8 mouse cellular contexts compared by ENCODE assay signal in genomic region chr5:147227354-147228112, GRCm38 (mm10). TPM values are rescaled to one million over a fixed set of nuclear protein-coding genes. Genes with fewer than 3 reads are reported as not detected.
DNase-seq lines count a peak whose midpoint lies in the region; ATAC-seq and TF ChIP-seq lines count a peak whose summit lies in the region.

No protein-coding gene starts in this region.

- H3K4me1 ChIP-seq in ES-Bruce4 (ENCODE audit: control insufficient read depth, insufficient read depth, low read length), result no peaks in the 10 kb centered on the region
- H3K4me1 ChIP-seq in forebrain, embryonic 12.5 days, result peaks cover 32% of the 10 kb centered on the region

- peak; percentile 72 for ATAC-seq in forebrain, embryonic 12.5 days (ENCODE audit: low FRiP score)
- ATAC-seq in neutrophil, adult 5-6 weeks (ENCODE audit: extremely low read depth, insufficient number of reproducible peaks, low FRiP score, poor library complexity, severe bottlenecking), result peak; percentile 62

- TF ChIP-seq POLR2A in ES-Bruce4 (IDR thresholded peaks at IDR 0.05; ENCODE audit: insufficient read depth, low read length), result no peak

- H3K4me2 ChIP-seq in forebrain, embryonic 12.5 days, result no peak overlapping the region

- peak; percentile 40 for DNase-seq in c-Kit-positive CD71-positive TER-119-positive erythroid progenitor cells, embryonic 14.5 days (ENCODE audit: low spot score)
- peak; percentile 27 for DNase-seq in heart, postnatal 25 days (ENCODE audit: low spot score)
- peak; percentile 71 to 82 for DNase-seq in layer of hippocampus, adult 18-20 months (ENCODE audit: low spot score in 2 of 2)
- DNase-seq in lung, adult 18-20 months, result peak; percentile 65 to 76
- DNase-seq in testis, postnatal 10 days (ENCODE audit: low spot score), result peak; percentile 94

- intact Hi-C loops in heart, postnatal 25 days (cut with DNase I), result loop anchor here (1.0 to 10.0 kb wide), 6 partner anchors 90 to 553 kb away; no protein-coding TSS in a partner anchor

- 0 out of 2 replicates have a peak, but pooled peaks have one; percentile 25 for TF ChIP-seq EP300 in ES-Bruce4 (IDR thresholded peaks at IDR 0.05; ENCODE audit: insufficient read depth, low read depth, low read length)

- no peak overlapping the region for H3K4me3 ChIP-seq in ES-Bruce4 (ENCODE audit: low read depth, low read length)
- no peak overlapping the region for H3K4me3 ChIP-seq in forebrain, embryonic 12.5 days (replicated peaks)

- H3K36me3 ChIP-seq in ES-Bruce4 (ENCODE audit: control insufficient read depth, insufficient read depth, low read length, poor library complexity, severe bottlenecking), result no peaks in the 10 kb centered on the region
- no peaks in the 10 kb centered on the region for H3K36me3 ChIP-seq in forebrain, embryonic 12.5 days (replicated peaks)

- TF ChIP-seq CTCF in ES-Bruce4 (IDR thresholded peaks at IDR 0.05; ENCODE audit: low read depth, low read length), result peak; percentile 96

- H3K9me3 ChIP-seq in ES-Bruce4 (replicated peaks; ENCODE audit: control insufficient read depth, insufficient read depth, low read length, poor library complexity, severe bottlenecking), result no peaks in the 10 kb centered on the region
- no peaks in the 10 kb centered on the region for H3K9me3 ChIP-seq in forebrain, embryonic 12.5 days

- no peak overlapping the region for H3K27ac ChIP-seq in ES-Bruce4 (ENCODE audit: insufficient read depth, low read length)
- H3K27ac ChIP-seq in forebrain, embryonic 12.5 days, result no peak overlapping the region

- no peak overlapping the region for H3K9ac ChIP-seq in ES-Bruce4 (ENCODE audit: low read depth, poor library complexity, severe bottlenecking)
- no peak overlapping the region for H3K9ac ChIP-seq in forebrain, embryonic 12.5 days

- 18% methylated on average over 25 of the region's 25 CpGs for WGBS in forebrain, embryonic 12.5 days

- 0 out of 2 replicates have a peak, but pooled peaks cover 1% of the 10 kb centered on the region for H3K27me3 ChIP-seq in ES-Bruce4 (ENCODE audit: control insufficient read depth, insufficient read depth, low read length, poor library complexity, severe bottlenecking)
- peaks cover 76% of the 10 kb centered on the region for H3K27me3 ChIP-seq in forebrain, embryonic 12.5 days

RNA-seq across cellular contexts. Expression of gene Gsx1, which starts 39.0 kb away (rescaled TPM):
- not detected in 2 replicates for polyA plus RNA-seq in ES-Bruce4 (2011; ENCODE audit: insufficient read depth, insufficient read length, low read depth, missing spikeins)
- polyA plus RNA-seq in forebrain, embryonic 12.5 days (2016; fragmentation: Nextera tagmentation; extraction: Ambion mirVana), result 8.6 and 8.7 TPM in 2 replicates
- total RNA-seq in heart, postnatal 25 days (2021), result not detected
- under 1 TPM; 0.35 to 0.43 TPM for total RNA-seq in layer of hippocampus, adult 18-20 months (2021)
- not detected in 2 replicates for total RNA-seq in neutrophil, adult 5-6 weeks (2017)

RNA-seq across cellular contexts. Expression of gene Pdx1, which starts 42.2 kb away (rescaled TPM):
- polyA plus RNA-seq in ES-Bruce4 (2011; ENCODE audit: insufficient read depth, insufficient read length, low read depth, missing spikeins), result not detected in 2 replicates
- not detected in 2 replicates for polyA plus RNA-seq in forebrain, embryonic 12.5 days (2016; fragmentation: Nextera tagmentation; extraction: Ambion mirVana)
- not detected for total RNA-seq in heart, postnatal 25 days (2021)
- total RNA-seq in layer of hippocampus, adult 18-20 months (2021), result not detected
- total RNA-seq in neutrophil, adult 5-6 weeks (2017), result not detected in 2 replicates

Comparison
In these comparisons a context has a peak if more than half of its experiments do, and no peak if none do; other contexts are left out.
1. DNase-seq: peak in every context shown above with its lines; median percentile 94 in testis, postnatal 10 days; 76 in layer of hippocampus, adult 18-20 months; 70 in lung, adult 18-20 months; 40 in c-Kit-positive CD71-positive TER-119-positive erythroid progenitor cells, embryonic 14.5 days; 27 in heart, postnatal 25 days.